Mouse (Mus musculus) liver, adult 2 months (tissue): ENCODE data around the gene Chil3. TPM values are rescaled to one million over a fixed set of nuclear protein-coding genes. Genes with fewer than 3 reads are reported as not detected.
"Not testable (repeated sequence)": the region's sequence is repeated elsewhere in the genome, so short reads cannot be mapped to it uniquely, and the experiment has no call there.

Source experiments
- DNase-seq: peaks from one replicate; pipeline ENCODE4 v3.0.0-alpha.2; 2011; ENCODE audit warnings: low read depth, low spot score; ENCODE audit errors: extremely low read depth
- H3K27ac ChIP-seq: fragments of 200-500 bp; replicated peaks from 2 replicates; pipeline ENCODE4 v1.5.1; 2012; ENCODE audit warnings: low read depth, mild to moderate bottlenecking, control low read depth, inconsistent platforms, low read length; ENCODE audit not compliant: insufficient read depth
- H3K27me3 ChIP-seq: fragments of 200-500 bp; 2 replicates; pipeline ENCODE4 v1.6.1; 2012; ENCODE audit warnings: mild to moderate bottlenecking, moderate library complexity, low read length, inconsistent platforms; ENCODE audit not compliant: control insufficient read depth, insufficient read depth
- H3K36me3 ChIP-seq: fragments of 200-500 bp; 2 replicates; pipeline ENCODE4 v1.6.1; 2012; ENCODE audit warnings: low read length, inconsistent platforms; ENCODE audit not compliant: control insufficient read depth, insufficient read depth
- H3K4me1 ChIP-seq: fragments of 200-500 bp; 2 replicates; pipeline ENCODE4 v1.6.1; 2011; ENCODE audit warnings: low read length; ENCODE audit not compliant: control insufficient read depth, insufficient read depth
- H3K4me3 ChIP-seq: fragments of 200-500 bp; 2 replicates; pipeline ENCODE4 v1.5.1; 2011; ENCODE audit warnings: low read depth, mild to moderate bottlenecking, control low read depth, low read length, moderate library complexity; ENCODE audit not compliant: insufficient read depth
- H3K79me2 ChIP-seq: fragments of 200-500 bp; 2 replicates; pipeline ENCODE4 v1.6.1; 2012; ENCODE audit warnings: inconsistent platforms, mild to moderate bottlenecking, low read length, moderate library complexity; ENCODE audit not compliant: control insufficient read depth, insufficient read depth
- H3K9ac ChIP-seq: fragments of 200-500 bp; 2 replicates; pipeline ENCODE4 v1.6.1; 2012; ENCODE audit warnings: low read depth, mild to moderate bottlenecking, control low read depth, inconsistent platforms, low read length
- CTCF ChIP-seq: fragments of 200-500 bp; IDR thresholded peaks from 2 replicates; pipeline ENCODE4 v1.5.1; 2011; ENCODE audit warnings: low read depth, low read length, control low read depth
- POLR2A ChIP-seq: fragments of 200-500 bp; IDR thresholded peaks from 2 replicates; pipeline ENCODE4 v1.6.1; 2011; ENCODE audit warnings: low read length, control low read depth; ENCODE audit not compliant: insufficient read depth; ENCODE audit errors: extremely low read depth
- WGBS: fragments of 180-500 bp; shearing (Covaris S2); methylation state at CpG from one replicate; pipeline ENCODE4 v1.1.7; 2018; 5-methylcytosine and 5-hydroxymethylcytosine counted together
- polyA plus RNA-seq: library from polyadenylated mRNA; depleted of rRNA; stranded (reverse); fragments of >200 nt; gene quantifications from 2 replicates; pipeline ENCODE4 v1.2.3, GENCODE M21; 2012; rRNA removed
- total RNA-seq: library from RNA; depleted of rRNA; stranded (reverse); fragments of >200 nt; gene quantifications from 2 replicates; pipeline ENCODE4 v1.2.3, GENCODE M21; 2014; rRNA removed

Gene Chil3
- total RNA-seq (0.18 and 0.20 TPM in 2 replicates), polyA plus RNA-seq (0.05 and 0.09 TPM in 2 replicates)

DNA sequence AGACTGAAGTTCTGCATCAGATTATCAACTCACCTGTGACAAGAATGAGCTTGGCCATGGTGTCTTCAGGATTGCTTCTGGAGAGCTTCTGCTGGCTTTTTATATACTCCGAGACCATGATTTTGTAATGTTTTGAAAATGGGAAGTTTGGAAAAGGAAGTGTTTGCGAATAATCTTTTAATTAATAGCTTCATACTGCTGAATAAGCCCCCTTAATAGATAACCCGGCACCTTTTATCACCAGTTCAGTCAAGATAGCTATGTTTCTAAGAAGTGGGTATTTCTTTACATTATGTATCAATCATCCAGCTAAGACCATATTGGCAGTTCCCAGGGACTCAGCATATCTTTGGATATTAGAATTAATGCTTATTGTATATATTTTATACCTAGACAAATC lies at the start of gene Chil3:
Chil3 (minus strand) TSS at position 101 of the 400 bp plus-strand sequence.
- TF ChIP-seq POLR2A, result no peak
- no peak for TF ChIP-seq CTCF
- WGBS, result 75% methylated on average over 3 of the region's 3 CpGs

DNA sequence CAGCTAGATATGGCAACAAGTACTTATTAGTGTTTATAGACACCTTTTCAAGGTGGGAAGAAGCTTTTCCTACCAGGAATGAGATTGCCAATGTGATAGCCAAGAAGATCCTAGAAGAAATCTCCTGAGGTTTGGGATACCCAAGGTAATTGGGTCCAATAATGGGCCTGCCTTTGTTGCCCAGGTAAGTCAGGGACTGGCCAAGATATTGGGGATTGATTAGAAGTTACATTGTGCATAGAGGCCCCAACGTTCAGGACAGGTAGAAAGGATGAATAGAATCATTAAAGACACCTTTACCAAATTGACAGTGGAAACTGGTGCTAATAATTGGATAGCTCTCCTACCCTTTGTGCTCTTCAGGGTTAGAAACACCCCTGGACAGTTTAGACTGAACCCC lies 30.7 kb upstream of the Chil3 start:
- not testable (repeated sequence) for H3K4me3 ChIP-seq, H3K9ac ChIP-seq, H3K27ac ChIP-seq, H3K79me2 ChIP-seq, H3K36me3 ChIP-seq, H3K27me3 ChIP-seq, H3K4me1 ChIP-seq, DNase-seq
- 43% methylated on average over 1 of the region's 1 CpGs for WGBS

More for the DNA sequence above, at the start of gene Chil3:
- Histone ChIP-seq H3K36me3 (no peaks in the 10 kb centered on the region), H3K4me1 (no peaks in the 10 kb centered on the region), H3K79me2 (no peaks in the 10 kb centered on the region), H3K9ac (no peak within 1 kb of the TSS), H3K27ac (no peak within 1 kb of the TSS), H3K4me3 (no peak within 1 kb of the TSS), H3K27me3 (no peaks in the 10 kb centered on the region)
- DNase-seq, result no peak

DNA sequence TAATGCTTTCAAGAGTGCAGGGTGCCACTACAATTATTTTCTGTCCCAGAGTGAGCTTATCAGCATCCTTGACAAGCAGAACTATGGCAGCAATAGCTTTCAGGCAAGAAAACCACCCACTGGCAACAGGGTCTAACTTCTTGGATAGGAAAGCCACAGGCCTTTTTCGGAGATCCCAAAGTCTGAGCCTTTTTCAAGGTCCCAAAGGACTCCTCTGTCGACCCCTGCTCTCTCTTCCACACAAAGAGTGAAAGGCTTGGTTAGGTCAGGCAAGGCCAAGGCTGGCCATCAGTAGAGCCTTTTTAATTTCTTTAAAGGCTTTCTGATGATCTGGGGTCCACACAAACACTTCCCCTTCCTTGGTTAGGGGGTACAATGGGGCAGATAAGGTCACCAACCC lies 29.9 kb upstream of the Chil3 start:
- H3K79me2 ChIP-seq, H3K36me3 ChIP-seq, DNase-seq, H3K4me3 ChIP-seq, H3K27me3 ChIP-seq, H3K27ac ChIP-seq, H3K4me1 ChIP-seq, H3K9ac ChIP-seq: not testable (repeated sequence)
- 69% methylated on average over 2 of the region's 2 CpGs for WGBS

DNA sequence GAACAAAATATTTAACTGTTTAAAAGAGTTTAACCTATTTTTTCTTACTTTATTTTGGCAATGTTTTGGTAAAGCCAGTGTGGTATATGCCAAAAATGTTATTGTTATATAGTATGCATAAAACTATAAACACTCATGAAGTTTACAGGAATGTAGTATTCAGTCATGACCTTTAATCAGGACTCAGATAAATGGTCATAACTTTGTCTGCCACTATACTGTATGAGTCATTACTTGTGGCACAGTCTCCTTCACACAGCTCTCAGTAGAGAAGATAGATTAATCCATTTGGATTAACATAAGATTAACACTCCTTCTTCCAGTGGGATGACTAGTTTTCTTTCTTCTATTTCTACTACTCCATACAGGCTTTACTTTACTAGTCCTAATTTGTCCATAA lies 28.9 kb upstream of the Chil3 start:
- Histone ChIP-seq H3K36me3 (no peaks in the 10 kb centered on the region), H3K27ac (no peak overlapping the region), H3K79me2 (no peaks in the 10 kb centered on the region), H3K9ac (no peak overlapping the region), H3K4me1 (no peaks in the 10 kb centered on the region), H3K4me3 (no peak overlapping the region), H3K27me3 (0 out of 2 replicates have a peak, but pooled peaks cover 2% of the 10 kb centered on the region)
- no peak for DNase-seq
- no peak for TF ChIP-seq POLR2A
- TF ChIP-seq CTCF, result no peak

DNA sequence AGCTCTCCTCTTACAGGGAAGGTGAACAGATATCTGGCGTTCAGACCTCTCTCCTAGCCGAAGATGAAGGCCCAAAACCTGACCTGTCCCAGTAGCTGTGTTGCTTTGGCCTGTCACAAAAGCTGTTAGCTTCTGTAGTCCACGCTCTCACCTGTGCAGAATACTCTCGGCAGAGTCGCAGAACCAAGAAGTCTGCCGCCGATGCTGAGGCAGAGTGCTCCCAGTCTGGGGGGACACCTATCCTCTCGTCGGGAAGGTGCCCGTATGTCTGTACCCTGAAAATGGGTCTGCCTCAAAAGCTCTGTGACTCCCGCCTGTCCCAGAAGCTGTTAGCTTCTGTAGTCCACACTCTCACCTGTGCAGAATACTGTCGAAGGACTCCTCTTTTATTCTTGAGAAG lies 28.1 kb upstream of the Chil3 start:
- Histone ChIP-seq H3K4me1 (no peaks in the 10 kb centered on the region), H3K79me2 (no peaks in the 10 kb centered on the region), H3K27ac (no peak overlapping the region), H3K4me3 (no peak overlapping the region), H3K9ac (no peak overlapping the region), H3K27me3 (0 out of 2 replicates have a peak, but pooled peaks cover 2% of the 10 kb centered on the region), H3K36me3 (no peaks in the 10 kb centered on the region)
- TF ChIP-seq CTCF (no peak), POLR2A (no peak)
- DNase-seq, result no peak
- 87% methylated on average over 12 of the region's 12 CpGs for WGBS

DNA sequence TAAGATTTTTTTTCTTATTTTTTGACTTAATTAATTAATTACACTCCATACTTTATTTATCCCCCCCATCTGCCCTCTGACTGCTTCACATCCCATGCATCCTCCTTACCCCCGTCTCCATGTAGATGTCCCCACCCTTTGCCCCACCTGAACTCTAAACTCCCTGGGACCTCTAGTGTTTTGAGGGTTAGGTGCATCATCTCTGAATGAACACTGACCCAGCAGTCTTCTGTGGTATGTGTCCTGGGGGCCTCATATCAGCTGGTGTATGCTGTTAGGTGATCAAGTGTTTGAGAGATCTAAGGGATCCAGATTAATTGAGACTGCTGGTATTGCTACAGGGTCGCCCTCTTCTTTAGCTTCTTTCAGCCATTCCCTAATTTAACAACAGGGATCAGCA lies 20.6 kb upstream of the Chil3 start:
- 69% methylated on average over 2 of the region's 2 CpGs for WGBS
- DNase-seq, result no peak
- Histone ChIP-seq H3K27me3 (no peaks in the 10 kb centered on the region), H3K9ac (no peak overlapping the region), H3K27ac (no peak overlapping the region), H3K4me3 (no peak overlapping the region), H3K36me3 (no peaks in the 10 kb centered on the region), H3K4me1 (no peaks in the 10 kb centered on the region), H3K79me2 (no peaks in the 10 kb centered on the region)
- no peak for TF ChIP-seq CTCF
- TF ChIP-seq POLR2A, result no peak
